Mouse (Mus musculus): ENCODE data around the gene Gnao1. TPM values are rescaled to one million over a fixed set of nuclear protein-coding genes. Genes with fewer than 3 reads are reported as not detected.

Gene Gnao1
- polyA plus RNA-seq, 1 experiment, result 443 TPM

DNA sequence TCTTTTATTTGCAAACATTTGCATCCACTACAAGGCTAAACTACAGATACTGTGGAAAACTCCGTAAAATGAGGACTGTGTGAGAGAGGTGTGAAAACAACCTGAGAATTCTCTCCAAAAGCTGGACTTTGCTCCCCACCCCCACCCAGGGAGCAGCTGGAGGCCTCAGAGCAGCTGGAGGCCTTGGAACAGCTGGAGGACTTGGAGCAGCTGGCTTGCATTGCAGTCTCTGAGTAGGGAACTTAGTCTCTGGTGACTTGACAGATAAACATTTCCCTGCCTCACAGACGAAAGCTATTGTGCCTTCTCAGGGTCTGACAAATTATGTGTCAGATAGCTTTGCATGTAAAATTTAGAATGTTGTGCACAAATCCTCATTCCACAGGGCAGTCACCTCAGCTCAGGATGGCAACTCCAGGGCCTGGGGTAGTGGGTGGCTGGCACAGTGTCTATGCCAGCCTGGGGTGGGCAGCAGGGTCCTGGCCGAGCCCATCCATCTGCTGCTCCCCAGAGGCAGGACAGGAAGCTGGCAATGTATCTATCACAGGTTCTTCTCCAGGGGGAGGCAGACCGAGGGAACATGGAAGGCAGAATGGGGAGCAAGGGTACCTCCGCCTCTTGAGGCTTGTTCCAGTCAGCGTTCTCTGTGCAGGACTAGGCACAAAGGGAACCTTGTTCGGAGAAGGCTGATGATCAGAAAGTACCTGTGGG, 87.2 kb downstream of the Gnao1 start:
- TF ChIP-seq CTCF (IDR thresholded peaks at IDR 0.05; ENCODE audit: borderline replicate concordance, extremely low read depth, insufficient read depth, insufficient read length) (no peak), POLR2A (IDR thresholded peaks at IDR 0.05; ENCODE audit: borderline replicate concordance, extremely low read depth, insufficient read depth, insufficient read length, poor library complexity, severe bottlenecking) (no peak)
- DNase-seq (ENCODE audit: low read depth), result no peak

DNA sequence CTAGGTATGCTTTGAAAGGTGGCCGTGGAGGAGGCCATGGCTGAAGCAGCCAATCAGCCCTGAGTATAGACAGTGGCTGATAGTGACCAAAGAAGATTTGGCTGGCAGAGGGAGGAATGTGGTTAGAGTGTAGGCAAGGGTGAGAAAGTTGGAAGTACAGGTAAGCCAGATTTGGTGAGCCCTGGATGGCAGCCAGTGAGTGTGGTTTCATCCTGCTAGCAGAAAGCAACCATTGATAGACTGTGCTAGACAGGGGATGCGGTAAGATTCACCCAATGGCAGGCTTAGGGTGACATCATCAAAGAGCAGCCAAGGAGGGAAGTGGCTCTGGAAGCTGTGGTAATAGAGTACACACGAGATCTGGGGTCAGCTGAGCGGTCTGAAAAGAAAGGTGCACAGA, 88.8 kb downstream of the Gnao1 start:
- TF ChIP-seq CTCF (IDR thresholded peaks at IDR 0.05; ENCODE audit: borderline replicate concordance, extremely low read depth, insufficient read depth, insufficient read length) (no peak), POLR2A (IDR thresholded peaks at IDR 0.05; ENCODE audit: borderline replicate concordance, extremely low read depth, insufficient read depth, insufficient read length, poor library complexity, severe bottlenecking) (no peak)
- no peak for DNase-seq (ENCODE audit: low read depth)

DNA sequence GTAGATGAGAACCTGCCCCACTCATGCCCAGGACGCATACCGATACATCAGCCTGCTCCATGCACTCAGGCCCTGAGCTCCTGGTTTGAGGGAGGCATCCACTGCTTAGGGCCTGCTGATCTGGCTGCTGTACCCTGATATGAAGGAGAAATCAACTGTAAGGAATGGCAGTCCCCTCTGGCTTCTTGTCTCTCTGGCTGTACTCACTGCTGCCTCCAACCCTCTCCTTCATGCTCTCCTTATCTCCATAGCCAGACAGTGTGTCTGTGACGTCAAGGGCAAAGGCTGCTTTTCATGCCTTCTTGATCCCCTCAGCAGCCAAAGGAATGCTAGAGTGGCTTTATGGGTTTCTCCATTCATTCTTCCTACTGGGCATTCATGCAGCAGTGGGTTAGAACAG, 92.3 kb downstream of the Gnao1 start:
- TF ChIP-seq POLR2A (IDR thresholded peaks at IDR 0.05; ENCODE audit: borderline replicate concordance, extremely low read depth, insufficient read depth, insufficient read length, poor library complexity, severe bottlenecking) (no peak), CTCF (IDR thresholded peaks at IDR 0.05; ENCODE audit: borderline replicate concordance, extremely low read depth, insufficient read depth, insufficient read length) (no peak)
- no peak for DNase-seq (ENCODE audit: low read depth)

DNA sequence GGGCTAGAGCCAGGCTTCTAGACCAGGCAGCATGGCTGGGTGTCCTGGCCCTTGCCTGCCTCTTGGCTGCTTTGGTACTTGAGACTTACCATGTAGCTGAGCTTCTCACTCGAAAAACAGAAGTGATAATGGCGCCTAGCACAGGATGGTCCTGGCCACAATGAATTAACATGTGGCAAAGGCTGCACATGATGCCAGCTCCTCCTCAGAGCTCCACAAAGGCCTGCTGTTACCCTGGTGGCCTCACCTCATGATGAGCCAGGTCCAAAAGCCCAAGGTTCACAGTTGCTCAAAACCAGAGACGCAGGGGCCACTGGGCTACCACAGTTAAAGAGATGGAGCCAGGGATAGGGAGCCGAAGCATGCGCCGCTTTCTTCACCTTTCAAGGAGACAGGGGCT, 97.2 kb downstream of the Gnao1 start:
- DNase-seq (ENCODE audit: low read depth), result no peak
- TF ChIP-seq CTCF (IDR thresholded peaks at IDR 0.05; ENCODE audit: borderline replicate concordance, extremely low read depth, insufficient read depth, insufficient read length), result no peak
- no peak for TF ChIP-seq POLR2A (IDR thresholded peaks at IDR 0.05; ENCODE audit: borderline replicate concordance, extremely low read depth, insufficient read depth, insufficient read length, poor library complexity, severe bottlenecking)

DNA sequence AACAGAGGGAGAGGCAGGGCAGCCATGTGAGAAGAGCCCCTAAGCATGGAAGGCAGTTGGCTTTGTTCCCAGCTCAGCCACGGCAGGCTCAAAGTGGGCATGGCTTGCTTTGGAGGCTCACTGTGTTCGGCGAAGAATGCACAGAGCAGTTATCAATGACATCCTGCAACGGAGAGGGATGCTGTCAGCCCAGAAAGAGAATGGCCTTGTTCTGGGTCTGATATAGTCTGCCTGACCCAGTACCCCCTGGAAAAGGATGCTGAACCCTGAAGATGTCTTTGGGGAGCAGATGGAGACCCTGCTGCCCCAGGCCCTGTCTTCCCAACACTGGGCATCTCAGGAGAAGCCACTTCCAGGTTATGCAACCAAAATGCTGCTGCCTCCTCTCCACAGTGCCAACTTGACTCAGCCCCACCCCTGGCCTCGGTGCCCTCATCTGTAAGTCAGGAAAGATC, 98.2 kb downstream of the Gnao1 start:
- DNase-seq (ENCODE audit: low read depth), result peak; percentile 93
- TF ChIP-seq POLR2A (IDR thresholded peaks at IDR 0.05; ENCODE audit: borderline replicate concordance, extremely low read depth, insufficient read depth, insufficient read length, poor library complexity, severe bottlenecking) (no peak), CTCF (IDR thresholded peaks at IDR 0.05; ENCODE audit: borderline replicate concordance, extremely low read depth, insufficient read depth, insufficient read length) (no peak)

DNA sequence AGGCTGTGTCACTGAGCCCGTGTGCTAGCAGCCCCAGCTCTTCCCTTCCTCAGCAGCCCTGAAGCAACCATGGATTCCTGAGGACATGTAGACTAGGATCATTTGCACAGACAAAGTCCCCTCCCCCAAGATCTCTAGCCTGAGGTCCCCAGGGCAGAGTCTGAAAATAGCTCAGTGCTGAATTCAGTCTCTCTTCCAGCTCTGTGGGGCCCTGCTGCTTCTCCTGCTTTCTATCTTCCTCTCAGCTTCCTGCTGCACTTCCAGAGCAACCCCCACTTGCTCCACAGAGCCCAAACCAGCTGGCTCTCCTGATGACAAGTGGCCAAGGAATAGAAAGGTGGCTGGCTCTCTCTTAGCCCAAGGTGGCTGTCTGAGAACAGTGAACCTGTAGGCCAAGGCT, 98.8 kb downstream of the Gnao1 start:
- no peak for TF ChIP-seq POLR2A (IDR thresholded peaks at IDR 0.05; ENCODE audit: borderline replicate concordance, extremely low read depth, insufficient read depth, insufficient read length, poor library complexity, severe bottlenecking)
- DNase-seq (ENCODE audit: low read depth), result peak; percentile 63

DNA sequence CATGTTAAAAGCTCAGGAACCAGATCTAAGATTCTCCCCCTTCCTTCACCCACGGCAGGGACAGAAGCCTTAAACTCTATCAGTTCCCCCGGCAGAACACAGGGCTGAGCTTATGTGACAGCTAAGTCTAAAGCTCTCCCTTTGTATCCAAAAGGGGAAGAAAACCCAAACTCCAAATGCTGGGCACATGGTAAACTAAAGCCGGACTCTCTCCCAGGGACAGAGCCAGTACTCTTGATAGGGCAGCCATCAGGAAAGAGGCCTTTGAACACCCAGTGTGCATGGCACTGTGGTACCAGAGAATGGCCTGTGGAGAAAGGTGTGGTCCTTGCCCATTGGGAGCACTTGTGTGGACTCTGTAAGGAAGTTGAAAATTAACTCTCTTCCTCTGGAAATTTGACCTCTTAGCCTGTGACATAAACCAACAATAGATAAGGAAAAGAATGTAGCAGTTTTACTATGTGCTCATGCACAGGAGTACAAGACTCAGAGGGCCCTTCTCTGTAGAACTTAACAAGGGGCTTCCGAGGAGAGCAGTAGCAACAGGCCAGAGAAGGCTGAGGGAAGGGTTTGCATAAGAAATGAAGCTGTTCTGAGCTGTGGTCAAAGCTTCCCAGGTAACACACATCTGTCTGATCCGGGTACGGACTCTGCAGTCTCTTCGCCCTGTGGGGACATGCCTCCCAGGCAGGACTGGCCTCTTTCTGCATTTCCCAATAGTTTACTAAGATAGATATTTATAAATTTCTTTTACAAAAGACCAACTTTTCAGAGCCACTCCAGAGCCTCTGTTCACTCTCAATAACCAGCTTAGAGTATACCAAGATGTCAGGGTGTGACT, 102.2 kb downstream of the Gnao1 start:
- DNase-seq (ENCODE audit: low read depth), result no peak
- TF ChIP-seq CTCF (IDR thresholded peaks at IDR 0.05; ENCODE audit: borderline replicate concordance, extremely low read depth, insufficient read depth, insufficient read length) (no peak), POLR2A (IDR thresholded peaks at IDR 0.05; ENCODE audit: borderline replicate concordance, extremely low read depth, insufficient read depth, insufficient read length, poor library complexity, severe bottlenecking) (no peak)

DNA sequence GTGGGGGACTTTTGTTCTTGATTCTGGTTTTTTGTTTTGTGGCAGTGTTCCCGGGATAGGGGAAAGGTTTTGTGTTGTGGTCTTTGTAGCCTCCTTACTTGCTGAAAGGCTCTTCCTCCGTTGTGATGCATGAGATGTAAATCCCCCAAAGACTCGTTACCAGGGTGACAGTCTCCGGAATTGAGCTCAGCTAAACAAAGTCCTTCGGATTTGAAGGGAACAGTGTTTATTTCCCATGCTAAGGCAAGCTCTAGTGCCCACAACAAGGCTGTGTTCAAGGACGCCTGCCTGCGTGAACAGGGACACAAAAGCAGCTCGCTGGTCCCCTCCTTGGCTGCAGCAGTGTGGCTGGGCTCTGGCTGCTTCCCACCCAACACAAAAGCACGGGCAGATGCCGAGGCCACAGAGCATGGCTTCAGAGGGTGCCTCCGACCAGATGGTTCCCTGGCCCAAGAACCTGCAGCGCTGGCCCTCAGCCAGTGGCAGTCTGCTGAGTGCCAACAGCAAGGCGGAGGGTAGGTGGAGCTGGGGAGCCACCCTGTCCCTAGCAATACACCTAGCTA, 108.2 kb downstream of the Gnao1 start:
- no peak for TF ChIP-seq CTCF (IDR thresholded peaks at IDR 0.05; ENCODE audit: borderline replicate concordance, extremely low read depth, insufficient read depth, insufficient read length)
- no peak for TF ChIP-seq POLR2A (IDR thresholded peaks at IDR 0.05; ENCODE audit: borderline replicate concordance, extremely low read depth, insufficient read depth, insufficient read length, poor library complexity, severe bottlenecking)
- peak; percentile 99 for DNase-seq (ENCODE audit: low read depth)

DNA sequence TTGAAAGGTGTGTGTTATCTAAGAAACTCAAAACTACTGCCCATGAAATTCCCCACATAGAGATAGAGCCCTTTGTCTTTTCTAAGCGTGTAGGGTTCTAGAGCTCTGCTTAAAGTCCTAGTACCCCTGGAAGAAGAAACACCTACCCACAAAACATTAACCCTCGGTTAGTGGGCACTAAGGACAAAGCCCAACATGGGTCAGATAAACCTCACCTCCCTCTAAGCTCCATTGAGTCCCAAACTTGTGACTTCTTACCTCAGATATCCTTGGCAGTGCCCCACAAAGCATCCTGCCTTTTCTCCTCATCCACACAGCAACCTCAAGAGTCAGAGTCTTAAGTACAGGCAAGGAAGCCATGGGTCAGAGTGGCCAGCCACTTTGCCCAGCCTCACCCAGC, 108.8 kb downstream of the Gnao1 start:
- TF ChIP-seq POLR2A (IDR thresholded peaks at IDR 0.05; ENCODE audit: borderline replicate concordance, extremely low read depth, insufficient read depth, insufficient read length, poor library complexity, severe bottlenecking) (no peak), CTCF (IDR thresholded peaks at IDR 0.05; ENCODE audit: borderline replicate concordance, extremely low read depth, insufficient read depth, insufficient read length) (no peak)
- no peak for DNase-seq (ENCODE audit: low read depth)

DNA sequence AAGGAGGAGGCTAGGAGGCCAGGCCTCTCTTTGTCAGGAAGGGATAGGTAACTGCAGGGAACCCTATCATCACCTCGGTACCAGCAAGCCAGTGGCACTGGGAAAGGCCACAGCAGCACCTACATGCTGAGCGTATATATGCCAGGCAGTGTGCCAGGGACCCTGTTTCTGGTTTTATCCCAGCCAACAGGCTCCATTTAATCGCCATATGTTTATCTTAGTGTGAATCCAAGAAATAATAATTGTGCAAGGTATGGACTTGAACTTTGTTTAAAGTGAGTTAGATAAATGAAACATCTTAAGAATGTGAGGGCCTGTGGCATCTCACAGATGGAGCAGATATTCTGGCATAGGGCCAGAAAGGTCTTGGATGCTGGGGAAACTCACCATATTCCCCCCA, 109.7 kb downstream of the Gnao1 start:
- TF ChIP-seq CTCF (IDR thresholded peaks at IDR 0.05; ENCODE audit: borderline replicate concordance, extremely low read depth, insufficient read depth, insufficient read length) (no peak), POLR2A (IDR thresholded peaks at IDR 0.05; ENCODE audit: borderline replicate concordance, extremely low read depth, insufficient read depth, insufficient read length, poor library complexity, severe bottlenecking) (no peak)
- DNase-seq (ENCODE audit: low read depth), result peak; percentile 80

DNA sequence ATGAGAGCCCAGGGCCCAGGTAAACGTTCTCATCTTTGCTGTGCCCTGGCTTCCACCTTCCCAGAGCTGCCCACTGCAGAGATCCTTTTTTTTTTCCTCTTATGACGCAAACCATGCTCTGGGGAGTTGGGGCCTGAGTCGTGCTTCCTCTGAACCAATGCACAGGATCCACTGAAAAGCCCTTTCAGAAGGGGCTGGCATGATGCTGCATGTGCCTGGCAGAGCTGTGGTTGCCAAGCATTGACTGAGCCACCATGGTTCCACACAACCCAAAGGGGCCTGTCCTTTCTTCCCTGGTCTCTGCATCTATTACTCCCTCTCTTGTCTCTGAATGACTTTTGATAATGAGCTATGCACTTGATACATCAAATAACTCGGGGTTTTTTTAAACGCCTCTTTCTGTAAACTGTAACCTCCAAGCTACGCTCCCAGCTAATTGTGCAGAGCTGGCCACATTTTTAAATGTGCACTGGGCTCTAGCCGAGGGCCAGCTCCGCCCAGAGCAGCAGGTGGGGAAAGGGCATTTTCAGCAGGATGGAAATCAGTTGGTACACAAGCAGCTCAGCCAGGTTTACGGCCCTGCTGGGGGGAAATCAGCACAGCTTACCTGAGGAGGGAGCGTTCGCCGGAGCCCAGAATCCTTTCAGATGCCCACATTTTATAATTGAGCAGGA, 110.3 kb downstream of the Gnao1 start:
- TF ChIP-seq CTCF (IDR thresholded peaks at IDR 0.05; ENCODE audit: borderline replicate concordance, extremely low read depth, insufficient read depth, insufficient read length) (no peak), POLR2A (IDR thresholded peaks at IDR 0.05; ENCODE audit: borderline replicate concordance, extremely low read depth, insufficient read depth, insufficient read length, poor library complexity, severe bottlenecking) (no peak)
- peak; percentile 93 for DNase-seq (ENCODE audit: low read depth)
